Mouse (Mus musculus) ES-E14 (cell line): ENCODE measurements around the gene Ost4.

Experiments
- CHD2 ChIP-seq: IDR thresholded peaks from 2 replicates; pipeline ENCODE4 v1.6.1; 2014; ENCODE audit warnings: mild to moderate bottlenecking, low read depth, low read length, inconsistent platforms
- HCFC1 ChIP-seq: IDR thresholded peaks from 2 replicates; pipeline ENCODE4 v1.6.1; 2012; ENCODE audit warnings: low read length, inconsistent platforms, borderline replicate concordance; ENCODE audit not compliant: insufficient read depth
- MAFK ChIP-seq: IDR thresholded peaks from 2 replicates; pipeline ENCODE4 v1.6.1; 2014; ENCODE audit warnings: mild to moderate bottlenecking, low read depth, low read length, inconsistent platforms; ENCODE audit not compliant: insufficient read depth
- ZC3H11A ChIP-seq: IDR thresholded peaks from 2 replicates; pipeline ENCODE4 v1.6.1; 2012; ENCODE audit warnings: low read depth, mild to moderate bottlenecking, inconsistent platforms, low read length, borderline replicate concordance
- ZNF384 ChIP-seq: IDR thresholded peaks from 2 replicates; pipeline ENCODE4 v1.6.1; 2012; ENCODE audit warnings: low read depth, low read length, inconsistent platforms

DNA sequence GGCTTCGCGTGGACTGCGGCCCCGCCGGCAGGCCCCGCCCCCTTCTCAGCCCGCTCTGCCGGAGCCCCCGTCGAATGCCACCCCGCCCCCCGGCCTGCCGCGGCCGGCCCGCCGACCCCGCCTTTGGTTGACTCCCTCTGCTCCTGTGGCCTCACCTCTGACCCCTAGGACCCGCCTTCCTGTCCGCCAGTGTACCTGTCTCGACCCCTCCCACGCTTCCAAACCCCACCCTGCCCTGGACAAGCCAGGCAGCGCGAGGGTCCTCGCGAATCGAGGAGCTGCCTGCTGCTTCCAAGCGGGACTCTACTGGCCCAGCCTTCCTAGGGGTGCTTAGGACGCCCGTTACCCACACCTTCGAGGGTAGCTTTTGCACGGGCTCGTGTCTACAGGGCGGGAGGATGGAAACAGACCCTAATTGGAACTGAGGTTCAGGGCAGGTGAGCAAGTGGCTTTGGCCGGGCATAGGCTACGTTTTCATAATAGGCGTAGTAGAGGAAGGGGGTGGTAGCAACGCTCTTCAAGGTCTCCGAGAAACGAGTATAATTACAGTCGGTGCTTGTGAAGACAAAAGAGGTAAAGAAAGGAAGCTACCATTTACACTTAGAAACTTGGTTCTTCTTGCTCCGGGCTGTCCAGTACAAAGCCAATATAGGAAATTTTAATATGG lies 18.4 kb downstream of the Ost4 start:
- no peak for TF ChIP-seq ZC3H11A
- TF ChIP-seq ZNF384 = no peak
- no peak for TF ChIP-seq HCFC1
- TF ChIP-seq MAFK = no peak
- no peak for TF ChIP-seq CHD2
